Mouse (Mus musculus) cerebellum, adult 9-11 months (tissue): Measurements from ENCODE around the gene Mrps36.
"Not testable (repeated sequence)": the region's sequence is repeated elsewhere in the genome, so short reads cannot be mapped to it uniquely, and the experiment has no call there.

ENCODE experiments used
- DNase-seq: peaks from one replicate; pipeline ENCODE4 v3.0.0; 2022

Mrps36 gene

DNA sequence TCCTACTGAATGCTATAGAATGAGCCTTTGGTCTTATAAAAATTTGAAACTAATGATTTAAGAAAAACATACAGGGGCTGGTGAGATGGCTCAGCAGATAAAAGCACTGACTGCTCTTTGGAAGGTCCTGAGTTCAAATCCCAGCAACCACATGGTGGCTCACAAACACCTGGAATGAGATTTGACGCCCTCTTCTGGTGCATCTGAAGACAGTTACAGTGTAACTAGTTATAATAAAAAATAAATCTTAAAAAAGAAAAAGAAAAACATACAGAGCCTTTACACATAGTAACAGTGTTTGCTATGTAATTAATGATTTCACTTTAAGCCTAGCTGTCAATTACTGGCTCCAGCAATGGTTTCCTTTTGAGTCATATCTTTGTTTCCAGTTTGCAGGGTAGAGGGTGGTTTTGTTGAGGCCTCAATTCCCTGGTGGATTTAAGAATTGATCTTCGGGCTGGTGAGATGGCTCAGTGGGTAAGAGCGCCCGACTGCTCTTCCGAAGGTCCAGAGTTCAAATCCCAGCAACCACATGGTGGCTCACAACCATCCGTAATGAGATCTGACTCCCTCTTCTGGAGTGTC is 12.9 kb downstream of the Mrps36 start:
- DNase-seq = not testable (repeated sequence)

DNA sequence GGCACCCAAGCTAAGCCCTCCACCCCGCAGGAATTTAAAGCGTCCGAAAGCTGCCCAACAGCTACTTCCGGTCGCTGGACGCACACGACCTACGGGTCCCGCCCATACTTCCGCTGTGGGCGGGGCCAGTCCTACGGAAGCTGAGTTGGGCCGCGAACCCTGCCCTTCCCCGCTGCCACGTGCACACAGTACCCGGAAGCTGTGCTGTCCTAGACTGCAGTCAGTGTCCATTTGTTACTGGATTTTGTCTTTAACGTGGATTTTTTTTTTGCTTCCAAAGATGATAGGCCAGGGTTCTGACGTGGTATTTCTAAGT is 13.6 kb downstream of the Mrps36 start, which contains the start of gene Cdk7:
Gene Cdk7, minus strand, starts transcription at position 79 of the 316 bp plus-strand sequence.
- peak; percentile 92 for DNase-seq

GRCm38 (mm10) chr13:100730153-100730860 is 14.2 kb downstream of the Mrps36 start:
- peak; percentile 32 for DNase-seq

GRCm38 (mm10) chr13:100728530-100728929 is 15.9 kb downstream of the Mrps36 start:
- not testable (repeated sequence) for DNase-seq

GRCm38 (mm10) chr13:100728086-100728485 is 16.4 kb downstream of the Mrps36 start:
- DNase-seq = no peak

GRCm38 (mm10) chr13:100725194-100725593 is 19.3 kb downstream of the Mrps36 start:
- DNase-seq = no peak

DNA sequence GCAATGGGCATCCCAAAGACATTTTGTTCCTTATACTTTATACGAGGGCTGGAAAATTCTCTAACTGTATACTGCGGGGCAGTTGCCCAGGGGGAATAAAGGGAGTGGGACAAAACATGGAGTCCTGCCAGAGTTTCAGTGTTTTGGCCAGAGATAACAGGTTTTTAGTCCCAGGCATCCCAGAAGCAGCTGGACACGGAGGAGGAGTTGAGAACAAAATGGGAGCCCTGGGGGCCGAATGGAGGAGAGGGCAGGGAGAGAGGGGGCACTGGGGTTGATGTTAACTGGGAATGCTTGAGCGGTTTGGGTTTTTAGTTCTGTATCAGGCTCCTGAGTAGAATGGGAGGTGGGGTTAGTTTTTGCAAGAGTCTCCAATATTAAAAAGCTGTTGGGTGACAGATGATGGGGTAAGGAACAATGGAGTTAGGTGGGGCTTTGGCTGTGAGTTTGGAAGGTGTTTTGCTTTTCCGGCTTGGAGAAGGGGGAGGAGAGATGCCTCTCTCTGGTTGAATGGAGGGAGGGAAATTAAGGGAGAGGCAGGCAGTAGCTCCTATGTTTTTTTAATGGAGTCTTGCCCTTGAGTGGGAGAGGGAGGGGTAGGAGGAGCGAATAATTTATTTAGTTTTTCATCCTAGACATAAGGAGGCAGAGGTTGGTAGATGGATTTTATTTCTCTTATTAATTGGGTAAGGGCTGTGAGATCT is 20.3 kb downstream of the Mrps36 start:
- DNase-seq = no peak

GRCm38 (mm10) chr13:100721656-100722055 is 22.8 kb downstream of the Mrps36 start:
- DNase-seq = no peak

DNA sequence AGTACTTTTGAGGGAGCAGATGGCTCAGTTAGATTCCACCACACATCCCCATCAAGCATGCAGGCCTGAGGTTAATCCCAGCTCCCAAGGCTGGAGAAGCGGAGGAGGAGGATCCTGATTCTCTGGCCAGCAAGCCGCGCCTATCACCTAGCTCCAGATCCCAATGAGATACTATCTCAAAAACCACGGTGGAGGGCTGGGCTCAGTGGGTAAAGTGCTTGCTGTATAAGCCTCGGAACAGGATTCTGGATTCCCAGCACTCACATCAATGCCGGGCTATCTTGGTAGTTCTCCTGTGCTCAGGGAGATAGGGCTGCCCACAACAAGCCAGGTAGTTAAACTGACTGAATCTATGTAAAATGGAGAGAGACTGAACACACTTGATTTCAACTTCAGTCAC is 29.0 kb downstream of the Mrps36 start:
- DNase-seq = no peak

DNA sequence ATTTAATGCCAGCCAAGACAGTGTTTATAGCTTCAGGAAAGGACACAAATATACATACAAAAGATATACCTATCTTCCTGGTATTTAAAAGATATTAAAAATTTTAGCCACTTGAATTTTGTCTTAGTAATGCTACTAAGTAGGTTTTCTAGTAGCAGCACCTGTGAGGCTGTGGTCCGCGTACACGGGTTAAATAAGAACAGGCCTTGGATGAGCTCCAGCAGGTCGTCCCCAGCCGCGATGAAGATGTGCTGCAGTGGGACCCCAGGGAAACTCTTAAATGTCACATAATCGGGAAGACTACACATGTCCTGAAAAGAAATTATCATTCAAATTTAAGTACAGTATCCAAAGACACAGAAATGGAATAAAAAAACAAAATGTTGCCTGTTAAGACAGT is 38.3 kb downstream of the Mrps36 start:
- no peak for DNase-seq

- DNase-seq = no peak
These were observed 41.0 kb downstream of the Mrps36 start for GRCm38 (mm10) chr13:100703468-100703867.

DNA sequence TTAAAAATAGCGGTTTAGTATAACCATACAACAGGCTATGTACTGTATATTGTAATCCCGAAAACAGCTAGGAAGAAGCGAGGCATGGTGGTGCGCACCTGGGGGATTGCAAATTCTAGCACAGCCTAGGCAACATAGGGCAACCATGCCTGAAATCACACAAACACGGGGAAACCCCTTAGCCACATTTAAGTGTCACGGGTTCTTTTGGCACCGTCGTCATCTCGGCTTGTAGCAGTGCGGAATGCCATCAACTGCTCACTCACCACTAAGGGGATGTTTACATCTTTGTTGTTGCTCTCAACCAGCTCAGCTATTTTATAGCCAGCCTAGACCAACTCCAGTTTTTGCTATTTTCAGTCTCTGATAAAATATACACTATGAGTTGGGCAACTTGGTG is 45.6 kb downstream of the Mrps36 start:
- no peak for DNase-seq

GRCm38 (mm10) chr13:100697541-100697940 is 46.9 kb downstream of the Mrps36 start:
- DNase-seq = no peak

DNA sequence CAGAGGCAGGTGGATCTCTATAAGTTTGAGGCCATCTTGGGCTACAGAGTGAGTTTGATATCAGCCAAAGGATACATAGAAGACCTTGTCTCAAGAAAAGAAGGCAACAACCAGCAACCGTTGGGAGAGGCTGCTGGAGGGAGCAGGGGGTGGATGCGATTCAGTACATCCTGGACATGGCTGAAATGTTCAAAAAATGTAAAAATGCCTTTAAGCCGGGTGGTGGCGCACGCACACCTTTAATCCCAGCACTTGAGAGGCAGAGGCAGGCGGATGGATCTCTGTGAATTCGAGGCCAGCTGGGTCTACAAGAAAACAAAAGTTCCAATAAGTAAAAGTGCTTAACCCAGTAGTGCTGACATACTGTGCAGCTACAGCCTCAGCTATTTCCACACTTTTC is 56.9 kb downstream of the Mrps36 start:
- no peak for DNase-seq
